Mouse (Mus musculus) left cerebral cortex, adult 11 months (tissue): Measurements from ENCODE around the gene Grk4.
A peak's percentile ranks its signal among the peaks of the same experiment; 100 is the strongest.

Source experiments
- DNase-seq: peaks from one replicate; pipeline ENCODE4 v3.0.0; 2022; ENCODE audit warnings: low spot score

The Grk4 gene

GRCm38 (mm10) chr5:34659686-34660590 lies at the start of gene Grk4, which contains the start of gene Nop14:
Gene Grk4 (plus strand): TSS chr5:34660379.
Gene Nop14 (minus strand): TSS chr5:34660148.
- peak; percentile 100 for DNase-seq

GRCm38 (mm10) chr5:34632996-34633395 lies 27.2 kb upstream of the Grk4 start:
- DNase-seq: no peak

GRCm38 (mm10) chr5:34633641-34634040 lies 26.5 kb upstream of the Grk4 start:
- no peak for DNase-seq

- no peak for DNase-seq
Observed at GRCm38 (mm10) chr5:34634746-34635400, 25.3 kb upstream of the Grk4 start.

GRCm38 (mm10) chr5:34635665-34636192 lies 24.4 kb upstream of the Grk4 start:
- DNase-seq: no peak

GRCm38 (mm10) chr5:34636481-34637287 lies 23.5 kb upstream of the Grk4 start, which contains the start of gene Mfsd10:
Gene Mfsd10 (minus strand): TSS chr5:34637212.
- DNase-seq: peak; percentile 61

- DNase-seq: no peak
Observed at GRCm38 (mm10) chr5:34637591-34638156, 22.5 kb upstream of the Grk4 start.

GRCm38 (mm10) chr5:34641991-34642390 lies 18.2 kb upstream of the Grk4 start:
- no peak for DNase-seq

GRCm38 (mm10) chr5:34642932-34643331 lies 17.2 kb upstream of the Grk4 start:
- DNase-seq: peak; percentile 58

GRCm38 (mm10) chr5:34647581-34647980 lies 12.6 kb upstream of the Grk4 start:
- no peak for DNase-seq

GRCm38 (mm10) chr5:34652961-34653360 lies 7.2 kb upstream of the Grk4 start:
- no peak for DNase-seq

- no peak for DNase-seq
Observed at GRCm38 (mm10) chr5:34654881-34655280, 5.3 kb upstream of the Grk4 start.

- DNase-seq: no peak
Observed at GRCm38 (mm10) chr5:34657556-34657955, 2.6 kb upstream of the Grk4 start.

- DNase-seq: no peak
Observed at GRCm38 (mm10) chr5:34660591-34661130, 482 bp downstream of the Grk4 start.

- DNase-seq: no peak
Observed at GRCm38 (mm10) chr5:34661909-34662308, 1.7 kb downstream of the Grk4 start.

- no peak for DNase-seq
Observed at GRCm38 (mm10) chr5:34663231-34663630, 3.1 kb downstream of the Grk4 start.

GRCm38 (mm10) chr5:34669493-34669892 lies 9.3 kb downstream of the Grk4 start:
- DNase-seq: no peak

GRCm38 (mm10) chr5:34670280-34670679 lies 10.1 kb downstream of the Grk4 start:
- DNase-seq: no peak

GRCm38 (mm10) chr5:34689868-34690267 lies 29.7 kb downstream of the Grk4 start:
- DNase-seq: no peak

GRCm38 (mm10) chr5:34692782-34693181 lies 32.6 kb downstream of the Grk4 start:
- DNase-seq: no peak

- DNase-seq: no peak
Observed at GRCm38 (mm10) chr5:34695521-34695920, 35.3 kb downstream of the Grk4 start.
